Mouse (Mus musculus): ENCODE results near the gene Glra1.

Glra1 gene

GRCm38 (mm10) chr11:55542671-55543070 is 65.3 kb downstream of the Glra1 start:
- no peak for TF ChIP-seq GATA4 (IDR thresholded peaks at IDR 0.05; ENCODE audit: insufficient replicate concordance, low read length)

- no peak for TF ChIP-seq GATA4 (IDR thresholded peaks at IDR 0.05; ENCODE audit: insufficient replicate concordance, low read length)
Measured at GRCm38 (mm10) chr11:55542128-55542527, 65.9 kb downstream of the Glra1 start.

GRCm38 (mm10) chr11:55534766-55535165 is 73.2 kb downstream of the Glra1 start:
- no peak for TF ChIP-seq GATA4 (IDR thresholded peaks at IDR 0.05; ENCODE audit: insufficient replicate concordance, low read length)

GRCm38 (mm10) chr11:55533378-55533777 is 74.6 kb downstream of the Glra1 start:
- TF ChIP-seq GATA4 (IDR thresholded peaks at IDR 0.05; ENCODE audit: insufficient replicate concordance, low read length), result no peak

GRCm38 (mm10) chr11:55530741-55531140 is 77.3 kb downstream of the Glra1 start:
- no peak for TF ChIP-seq GATA4 (IDR thresholded peaks at IDR 0.05; ENCODE audit: insufficient replicate concordance, low read length)

GRCm38 (mm10) chr11:55518806-55519674 is 89.0 kb downstream of the Glra1 start:
- TF ChIP-seq GATA4 (IDR thresholded peaks at IDR 0.05; ENCODE audit: insufficient replicate concordance, low read length), result no peak

GRCm38 (mm10) chr11:55517666-55518065 is 90.3 kb downstream of the Glra1 start:
- no peak for TF ChIP-seq GATA4 (IDR thresholded peaks at IDR 0.05; ENCODE audit: insufficient replicate concordance, low read length)

- no peak for TF ChIP-seq GATA4 (IDR thresholded peaks at IDR 0.05; ENCODE audit: insufficient replicate concordance, low read length)
Measured at GRCm38 (mm10) chr11:55511374-55511773, 96.6 kb downstream of the Glra1 start.

- TF ChIP-seq GATA4 (IDR thresholded peaks at IDR 0.05; ENCODE audit: insufficient replicate concordance, low read length), result no peak
Measured at GRCm38 (mm10) chr11:55505485-55505884, 102.5 kb downstream of the Glra1 start.

- TF ChIP-seq GATA4 (IDR thresholded peaks at IDR 0.05; ENCODE audit: insufficient replicate concordance, low read length), result no peak
Measured at GRCm38 (mm10) chr11:55502886-55503285, 105.1 kb downstream of the Glra1 start.

- TF ChIP-seq GATA4 (IDR thresholded peaks at IDR 0.05; ENCODE audit: insufficient replicate concordance, low read length), result no peak
Measured at GRCm38 (mm10) chr11:55501955-55502531, 106.0 kb downstream of the Glra1 start.

- TF ChIP-seq GATA4 (IDR thresholded peaks at IDR 0.05; ENCODE audit: insufficient replicate concordance, low read length), result no peak
Measured at GRCm38 (mm10) chr11:55497885-55498284, 110.1 kb downstream of the Glra1 start.

- no peak for TF ChIP-seq GATA4 (IDR thresholded peaks at IDR 0.05; ENCODE audit: insufficient replicate concordance, low read length)
Measured at GRCm38 (mm10) chr11:55496158-55496557, 111.8 kb downstream of the Glra1 start.

- TF ChIP-seq GATA4 (IDR thresholded peaks at IDR 0.05; ENCODE audit: insufficient replicate concordance, low read length), result no peak
Measured at GRCm38 (mm10) chr11:55485443-55485842, 122.6 kb downstream of the Glra1 start.

GRCm38 (mm10) chr11:55473219-55473618 is 134.8 kb downstream of the Glra1 start:
- no peak for TF ChIP-seq GATA4 (IDR thresholded peaks at IDR 0.05; ENCODE audit: insufficient replicate concordance, low read length)

- no peak for TF ChIP-seq GATA4 (IDR thresholded peaks at IDR 0.05; ENCODE audit: insufficient replicate concordance, low read length)
Measured at GRCm38 (mm10) chr11:55471467-55471866, 136.5 kb downstream of the Glra1 start.

All from liver, adult (tissue).